Mouse (Mus musculus) heart, postnatal 0 days (tissue): ENCODE data around the gene Jmjd1c. TPM values are rescaled to one million over a fixed set of nuclear protein-coding genes. Genes with fewer than 3 reads are reported as not detected.

Experiments
- ATAC-seq: fragments of 200-750 bp; cut with Nextera tagmentation; 2 replicates; pipeline ENCODE4 v1.8.0; 2017; ENCODE audit warnings: low read depth, moderate number of reproducible peaks, moderate library complexity; ENCODE audit not compliant: insufficient read depth
- DNase-seq: peaks from one replicate; pipeline ENCODE4 v3.0.0-alpha.2; 2016; ENCODE audit warnings: low spot score
- H3K27ac ChIP-seq: fragments of 300-500 bp; sonication (generic); 2 replicates; pipeline ENCODE4 v1.5.1; 2014; ENCODE audit warnings: low read depth, mild to moderate bottlenecking
- H3K27me3 ChIP-seq: fragments of 300-500 bp; sonication (generic); 2 replicates; pipeline ENCODE4 v1.6.1; 2014; ENCODE audit warnings: low read length, mixed read lengths; ENCODE audit not compliant: control insufficient read depth, insufficient read depth
- H3K36me3 ChIP-seq: fragments of 300-500 bp; sonication (generic); replicated peaks from 2 replicates; pipeline ENCODE4 v1.6.1; 2014; ENCODE audit warnings: low read length, mixed read lengths; ENCODE audit not compliant: control insufficient read depth, insufficient read depth
- H3K4me1 ChIP-seq: fragments of 300-500 bp; sonication (generic); 2 replicates; pipeline ENCODE4 v1.6.1; 2014; ENCODE audit warnings: antibody characterized with exemption; ENCODE audit not compliant: control insufficient read depth, insufficient read depth
- H3K4me2 ChIP-seq: fragments of 300-500 bp; sonication (generic); 2 replicates; pipeline ENCODE4 v1.6.1; 2014; ENCODE audit warnings: low read depth, mild to moderate bottlenecking, low read length, moderate library complexity
- H3K4me3 ChIP-seq: fragments of 300-500 bp; sonication (generic); 2 replicates; pipeline ENCODE4 v1.5.1; 2014; ENCODE audit warnings: low read depth, low read length
- H3K9ac ChIP-seq: fragments of 300-500 bp; sonication (generic); replicated peaks from 2 replicates; pipeline ENCODE4 v1.6.1; 2014; ENCODE audit warnings: low read depth, low read length, mixed read lengths
- H3K9me3 ChIP-seq: fragments of 300-500 bp; sonication (generic); replicated peaks from 2 replicates; pipeline ENCODE4 v1.6.1; 2016; ENCODE audit warnings: low read length; ENCODE audit not compliant: control insufficient read depth
- CTCF ChIP-seq: IDR thresholded peaks from 2 replicates; pipeline ENCODE4 v1.5.1; 2016; ENCODE audit warnings: antibody characterized with exemption, control low read depth, low read depth
- EP300 ChIP-seq: IDR thresholded peaks from 2 replicates; pipeline ENCODE4 v1.6.1; 2016; ENCODE audit warnings: antibody characterized with exemption, low read depth
- WGBS: fragments of 180-500 bp; shearing (Covaris S2); extraction: QIAGEN DNeasy Blood & Tissue Kit; methylation state at CpG from one replicate; pipeline ENCODE4 v1.1.7; 2014; 5-methylcytosine and 5-hydroxymethylcytosine counted together
- polyA plus RNA-seq: library from polyadenylated mRNA; unstranded; fragments of >200 nt; fragmentation: Nextera tagmentation; extraction: Ambion mirVana; gene quantifications from 2 replicates; pipeline ENCODE4 v1.2.1, GENCODE M21; 2015
- total RNA-seq: library from RNA; depleted of rRNA; stranded (reverse); fragments of >200 nt; gene quantifications from 2 replicates; pipeline ENCODE4 v1.2.3, GENCODE M21; 2014; ENCODE audit warnings: low replicate concordance

The Jmjd1c gene
- total and polyA plus RNA-seq, 2 experiments from 2014 or later, result 28.1 to 42.4 TPM

GRCm38 (mm10) chr10:67285176-67285814 is 189.4 kb downstream of the Jmjd1c start, which contains the start of gene Nrbf2:
Gene Nrbf2 (minus strand): TSS chr10:67285305.
- 4% methylated on average over 43 of the region's 52 CpGs for WGBS
- DNase-seq (peak; percentile 95), ATAC-seq (peak; percentile 87)
- no peaks in the 10 kb centered on the region for H3K36me3 ChIP-seq
- H3K4me2 ChIP-seq, result peak within 1 kb of the TSS; percentile 96
- no peaks in the 10 kb centered on the region for H3K27me3 ChIP-seq
- no peaks in the 10 kb centered on the region for H3K9me3 ChIP-seq
- TF ChIP-seq CTCF (no peak), EP300 (peak; percentile 50; the same call in 1 of the 2 replicates)
- H3K4me3 ChIP-seq, result peak within 1 kb of the TSS; percentile 98
- peak within 1 kb of the TSS; percentile 96 for H3K9ac ChIP-seq
- peaks cover 41% of the 10 kb centered on the region for H3K4me1 ChIP-seq
- H3K27ac ChIP-seq, result peak within 1 kb of the TSS; percentile 84

GRCm38 (mm10) chr10:67287877-67288276 is 192.0 kb downstream of the Jmjd1c start:
- peak overlapping the region; percentile 7; the same call in 1 of the 2 replicates for H3K4me2 ChIP-seq
- H3K27me3 ChIP-seq, result no peaks in the 10 kb centered on the region
- peak; percentile 79 for DNase-seq
- H3K36me3 ChIP-seq, result no peaks in the 10 kb centered on the region
- peak overlapping the region; percentile 59 for H3K27ac ChIP-seq
- no peak overlapping the region for H3K4me3 ChIP-seq
- TF ChIP-seq CTCF (no peak), EP300 (peak; percentile 67; the same call in 1 of the 2 replicates)
- no peaks in the 10 kb centered on the region for H3K9me3 ChIP-seq
- no peak overlapping the region for H3K9ac ChIP-seq
- peak; percentile 77 for ATAC-seq
- peaks cover 27% of the 10 kb centered on the region for H3K4me1 ChIP-seq
- 14% methylated on average over 3 of the region's 3 CpGs for WGBS

GRCm38 (mm10) chr10:67290622-67291021 is 194.7 kb downstream of the Jmjd1c start:
- Histone ChIP-seq H3K27me3 (no peaks in the 10 kb centered on the region), H3K9ac (no peak overlapping the region), H3K27ac (no peak overlapping the region), H3K4me3 (no peak overlapping the region), H3K4me1 (peaks cover 16% of the 10 kb centered on the region), H3K36me3 (no peaks in the 10 kb centered on the region), H3K9me3 (no peaks in the 10 kb centered on the region), H3K4me2 (no peak overlapping the region)
- DNase-seq (no peak), ATAC-seq (no peak)
- no peak for TF ChIP-seq EP300
- WGBS, result 46% methylated on average over 4 of the region's 4 CpGs

- no peak for DNase-seq
- Histone ChIP-seq H3K27me3 (no peaks in the 10 kb centered on the region), H3K9ac (no peak overlapping the region), H3K27ac (0 out of 2 replicates have a peak overlapping the region, but pooled peaks have one; percentile 38), H3K36me3 (no peaks in the 10 kb centered on the region), H3K4me1 (peaks cover 16% of the 10 kb centered on the region), H3K4me2 (no peak overlapping the region), H3K4me3 (no peak overlapping the region), H3K9me3 (no peaks in the 10 kb centered on the region)
- TF ChIP-seq EP300 (no peak), CTCF (no peak)
- no peak; the same call in 1 of the 2 replicates for ATAC-seq
- 24% methylated on average over 8 of the region's 8 CpGs for WGBS
Measured at GRCm38 (mm10) chr10:67291087-67291486, 195.2 kb downstream of the Jmjd1c start.

- no peak overlapping the region for H3K27ac ChIP-seq
- WGBS, result 72% methylated on average over 5 of the region's 5 CpGs
- H3K4me1 ChIP-seq, result peaks cover 15% of the 10 kb centered on the region
- no peaks in the 10 kb centered on the region for H3K36me3 ChIP-seq
- ATAC-seq, result no peak
- H3K27me3 ChIP-seq, result no peaks in the 10 kb centered on the region
- H3K4me2 ChIP-seq, result no peak overlapping the region
- H3K9ac ChIP-seq, result no peak overlapping the region
- H3K9me3 ChIP-seq, result no peaks in the 10 kb centered on the region
- no peak for DNase-seq
- H3K4me3 ChIP-seq, result no peak overlapping the region
- no peak for TF ChIP-seq CTCF
- TF ChIP-seq EP300, result no peak
Measured at GRCm38 (mm10) chr10:67295331-67295730, 199.4 kb downstream of the Jmjd1c start.

- no peak overlapping the region for H3K4me2 ChIP-seq
- peaks cover 15% of the 10 kb centered on the region for H3K4me1 ChIP-seq
- H3K9me3 ChIP-seq, result no peaks in the 10 kb centered on the region
- TF ChIP-seq EP300 (no peak), CTCF (no peak)
- DNase-seq, result no peak
- 43% methylated on average over 7 of the region's 7 CpGs for WGBS
- H3K36me3 ChIP-seq, result no peaks in the 10 kb centered on the region
- H3K9ac ChIP-seq, result no peak overlapping the region
- no peak overlapping the region for H3K4me3 ChIP-seq
- no peak overlapping the region for H3K27ac ChIP-seq
- H3K27me3 ChIP-seq, result no peaks in the 10 kb centered on the region
- no peak for ATAC-seq
Measured at GRCm38 (mm10) chr10:67295938-67296466, 200.1 kb downstream of the Jmjd1c start.
